Mouse (Mus musculus) mesoderm, embryonic 11.5 days (tissue): ENCODE results near the gene Brms1.

ENCODE experiments used
- DNase-seq: peaks from one replicate; pipeline ENCODE4 v3.0.0-alpha.2; 2012; ENCODE audit warnings: low read depth, low spot score

Gene Brms1

GRCm38 (mm10) chr19:5087884-5088728, 47.0 kb downstream of the Brms1 start, which contains the start of gene Yif1a:
Gene Yif1a, plus strand, starts transcription at chr19:5088538.
- peak; percentile 98 for DNase-seq

DNA sequence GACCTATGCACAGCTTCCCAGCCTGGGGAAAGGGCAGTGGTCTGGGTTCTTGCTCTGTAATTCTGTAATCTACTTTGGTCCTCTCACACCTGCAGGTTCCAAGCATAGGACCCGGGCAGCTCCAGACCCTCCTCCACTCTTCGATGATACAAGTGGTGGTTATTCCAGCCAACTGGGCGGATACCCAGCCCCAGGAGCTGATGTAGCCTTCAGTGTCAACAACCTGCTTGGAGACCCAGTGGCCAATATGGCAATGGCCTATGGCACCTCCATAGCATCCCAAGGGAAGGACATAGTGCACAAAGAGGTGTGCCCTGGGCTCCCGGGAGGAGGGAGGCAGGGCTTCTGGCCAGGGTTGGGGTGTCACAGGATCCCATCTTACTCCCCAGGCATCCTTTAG, 48.2 kb downstream of the Brms1 start:
- no peak for DNase-seq

GRCm38 (mm10) chr19:5092083-5092482, 50.9 kb downstream of the Brms1 start:
- no peak for DNase-seq

GRCm38 (mm10) chr19:5093481-5094242, 52.5 kb downstream of the Brms1 start:
- no peak for DNase-seq

- DNase-seq = peak; percentile 96
Measured at GRCm38 (mm10) chr19:5094243-5094632, 53.1 kb downstream of the Brms1 start.

DNA sequence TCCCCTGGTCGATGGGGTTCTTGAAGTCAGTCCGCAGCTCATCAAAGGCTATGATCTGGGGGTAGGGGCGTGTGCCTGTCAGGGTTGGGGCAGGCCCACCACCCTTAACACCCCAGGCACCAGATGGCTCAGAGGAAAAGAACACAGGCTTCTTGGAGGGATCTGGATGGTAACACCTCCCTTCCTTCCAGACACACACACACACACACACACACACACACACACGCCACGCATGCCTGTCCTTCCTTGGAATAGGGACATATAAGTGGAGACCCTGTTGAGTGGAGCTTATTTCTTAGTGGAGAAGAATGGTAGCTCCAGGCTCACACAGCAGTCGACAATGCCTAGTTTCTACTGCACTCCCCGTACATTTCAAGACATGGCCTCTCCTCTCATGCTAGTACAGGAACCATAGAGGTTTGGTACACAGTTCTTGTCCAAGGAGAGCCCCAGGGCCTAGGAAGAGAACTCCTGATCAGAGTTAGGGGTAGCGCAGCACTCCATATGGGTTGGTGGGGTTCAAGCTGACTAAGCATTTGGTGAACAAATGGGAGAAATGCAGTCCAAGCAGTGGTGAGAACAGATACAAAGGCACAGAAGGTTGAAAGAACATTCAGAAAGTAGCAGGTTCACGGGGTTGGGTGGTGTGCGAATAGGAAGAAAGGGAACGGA, 53.7 kb downstream of the Brms1 start:
- no peak for DNase-seq

GRCm38 (mm10) chr19:5095887-5096474, 54.8 kb downstream of the Brms1 start:
- no peak for DNase-seq

DNA sequence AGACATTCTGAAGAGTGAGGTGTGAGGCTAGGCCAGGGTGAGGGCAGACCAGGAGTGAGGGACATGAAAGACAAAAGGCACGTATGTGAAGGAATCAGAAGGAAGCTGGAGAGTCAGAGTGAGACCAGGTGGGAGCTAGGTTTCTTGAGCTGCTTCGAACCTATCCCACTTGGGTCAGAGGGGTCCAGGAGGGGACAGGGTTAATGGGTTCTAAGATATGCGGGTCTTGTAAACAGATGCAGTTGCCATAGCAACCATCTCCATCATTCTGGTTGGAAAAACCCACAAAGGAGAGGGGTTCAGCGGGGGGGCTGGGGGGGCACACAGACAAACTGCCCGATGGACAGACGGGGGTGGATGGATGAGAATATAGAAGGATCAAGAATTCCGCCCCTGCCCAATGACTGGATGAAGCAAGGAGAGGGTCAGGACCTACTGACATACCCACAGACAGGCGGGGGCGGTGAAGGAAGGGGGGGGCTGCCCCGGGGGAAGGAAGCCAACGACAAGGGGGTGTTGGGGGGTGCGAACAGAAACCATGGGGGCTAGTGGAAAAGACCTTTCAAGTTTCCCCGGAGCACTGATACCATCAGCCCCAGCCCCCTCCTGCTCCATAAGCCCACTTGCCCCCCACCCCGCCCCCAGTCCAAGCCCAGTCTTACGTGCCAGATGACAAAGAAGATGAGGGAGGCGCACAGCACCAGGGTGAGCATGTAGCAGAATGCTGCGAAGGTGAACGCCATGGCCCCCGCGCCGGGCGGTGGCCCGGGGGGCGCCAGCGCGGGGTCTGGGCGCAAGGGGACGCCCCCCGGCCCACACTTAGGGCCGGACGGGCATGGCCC, 56.6 kb downstream of the Brms1 start:
- peak; percentile 63 for DNase-seq

GRCm38 (mm10) chr19:5098363-5099143, 57.4 kb downstream of the Brms1 start, which contains the start of gene Cnih2:
Gene Cnih2, minus strand, starts transcription at chr19:5098521.
- DNase-seq = peak; percentile 68
